In genomic region chr12:17709926-17710746, GRCm38 (mm10) we compare ENCODE assay signal across 8 mouse cellular contexts. TPM values are rescaled to one million over a fixed set of nuclear protein-coding genes. Genes with fewer than 3 reads are reported as not detected.
DNase-seq lines count a peak whose midpoint lies in the region; ATAC-seq and TF ChIP-seq lines count a peak whose summit lies in the region.

No protein-coding gene starts in this region.

- H3K4me2 ChIP-seq in midbrain, embryonic 12.5 days (replicated peaks) = no peak overlapping the region

- peak overlapping the region; percentile 31; the same call in 1 of the 2 replicates for H3K27ac ChIP-seq in gastrocnemius, adult 2 months
- peak overlapping the region; percentile 45 for H3K27ac ChIP-seq in embryonic facial prominence, embryonic 10.5 days (replicated peaks)
- H3K27ac ChIP-seq in midbrain, embryonic 12.5 days (replicated peaks) = no peak overlapping the region

- peak; percentile 45; the same call in 1 of the 2 replicates for ATAC-seq in midbrain, embryonic 12.5 days (ENCODE audit: low FRiP score, low read depth)

- peaks cover 40% of the 10 kb centered on the region for H3K4me1 ChIP-seq in embryonic facial prominence, embryonic 10.5 days
- H3K4me1 ChIP-seq in midbrain, embryonic 12.5 days = peaks cover 26% of the 10 kb centered on the region

- 57% methylated on average over 17 of the region's 17 CpGs for WGBS in embryonic facial prominence, embryonic 10.5 days
- WGBS in midbrain, embryonic 12.5 days = 71% methylated on average over 17 of the region's 17 CpGs

- intact Hi-C loops in gastrocnemius, adult 2 months (cut with DNase I) = no loop called here
- intact Hi-C loops in heart, postnatal 25 days (cut with DNase I) = no loop called here

- peak overlapping the region; percentile 9; the same call in 1 of the 2 replicates for H3K4me3 ChIP-seq in gastrocnemius, adult 2 months
- H3K4me3 ChIP-seq in embryonic facial prominence, embryonic 10.5 days = peak overlapping the region; percentile 20
- H3K4me3 ChIP-seq in midbrain, embryonic 12.5 days = no peak overlapping the region

- 0 out of 2 replicates have a peak, but pooled peaks cover 4% of the 10 kb centered on the region for H3K36me3 ChIP-seq in embryonic facial prominence, embryonic 10.5 days (replicated peaks)
- H3K36me3 ChIP-seq in midbrain, embryonic 12.5 days = no peaks in the 10 kb centered on the region

- H3K9ac ChIP-seq in midbrain, embryonic 12.5 days (replicated peaks) = no peak overlapping the region

- H3K9me3 ChIP-seq in embryonic facial prominence, embryonic 10.5 days = no peaks in the 10 kb centered on the region
- no peaks in the 10 kb centered on the region for H3K9me3 ChIP-seq in midbrain, embryonic 12.5 days

- no peaks in the 10 kb centered on the region for H3K27me3 ChIP-seq in embryonic facial prominence, embryonic 10.5 days (replicated peaks; ENCODE audit: low read depth, poor library complexity, severe bottlenecking)
- no peaks in the 10 kb centered on the region for H3K27me3 ChIP-seq in midbrain, embryonic 12.5 days

- TF ChIP-seq CTCF in gastrocnemius, adult 2 months (IDR thresholded peaks at IDR 0.05) = no peak

- no peak for DNase-seq in gastrocnemius, adult 2 months
- no peak for DNase-seq in gastrocnemius, postnatal 4 days (ENCODE audit: low spot score in 2 of 2)
- peak; percentile 64 for DNase-seq in embryonic facial prominence, embryonic 10.5 days (ENCODE audit: low spot score)
- peak; percentile 66 for DNase-seq in kidney, adult 9 months
- DNase-seq in adrenal gland, postnatal 14 days = no peak
- DNase-seq in cerebellum, postnatal 4 days (ENCODE audit: low spot score in 2 of 2) = no peak
- no peak for DNase-seq in heart, postnatal 25 days (ENCODE audit: low spot score)

RNA-seq across cellular contexts. Expression of gene Hpcal1, which starts 19.5 kb away (rescaled TPM):
- total RNA-seq in gastrocnemius, adult 2 months (2021) = 10 to 100 TPM in 1 of 2 experiments, 1 to 10 TPM in 1; 4.8 to 10.3 TPM
- total RNA-seq in gastrocnemius, postnatal 4 days (2021) = 10 to 100 TPM; 21.7 to 23.0 TPM
- 34.2 and 37.4 TPM in 2 replicates for polyA plus RNA-seq in embryonic facial prominence, embryonic 10.5 days (2016; fragmentation: Nextera tagmentation; extraction: Ambion mirVana)
- 33.9 and 35.6 TPM in 2 replicates for polyA plus RNA-seq in midbrain, embryonic 12.5 days (2016; fragmentation: Nextera tagmentation; extraction: Ambion mirVana)
- total RNA-seq in adrenal gland, postnatal 14 days (2021) = 26.8 and 33.4 TPM in 2 replicates
- total RNA-seq in heart, postnatal 25 days (2021) = 10 to 100 TPM; 15.3 to 20.8 TPM

Comparison
In these comparisons a context has a peak if more than half of its experiments do, and no peak if none do; other contexts are left out.
1. DNase-seq: peak in embryonic facial prominence, embryonic 10.5 days (single experiment) and kidney, adult 9 months (single experiment); none in gastrocnemius, adult 2 months (single experiment), gastrocnemius, postnatal 4 days (0 of 2), adrenal gland, postnatal 14 days (single experiment), cerebellum, postnatal 4 days (0 of 2) and heart, postnatal 25 days (single experiment).